Mouse (Mus musculus): ENCODE measurements around the gene Ckap5. TPM values are rescaled to one million over a fixed set of nuclear protein-coding genes. Genes with fewer than 3 reads are reported as not detected.
A peak's percentile ranks its signal among the peaks of the same experiment; 100 is the strongest.
"Not testable (repeated sequence)": the region's sequence is repeated elsewhere in the genome, so short reads cannot be mapped to it uniquely, and the experiment has no call there.

The Ckap5 gene
- total RNA-seq (2021): 10 to 100 TPM; 61.6 to 63.3 TPM
- long read RNA-seq, experiment 1, full-length matches to known transcripts: 24 of 33 reads
- long read RNA-seq, experiment 1, partial matches to known transcripts: 7 of 33 reads
- long read RNA-seq, experiment 1, other reads (novel, unspliced or antisense): 2 of 33 reads
- long read RNA-seq, experiment 2, full-length matches to known transcripts: 26 of 45 reads
- long read RNA-seq, experiment 2, partial matches to known transcripts: 13 of 45 reads
- long read RNA-seq, experiment 2, other reads (novel, unspliced or antisense): 6 of 45 reads

GRCm38 (mm10) chr2:91526294-91527146 is at the start of gene Ckap5:
Gene Ckap5 (plus strand): TSS chr2:91526762.
- peak; percentile 79 to 89 for DNase-seq (ENCODE audit: low spot score in 2 of 2)

DNA sequence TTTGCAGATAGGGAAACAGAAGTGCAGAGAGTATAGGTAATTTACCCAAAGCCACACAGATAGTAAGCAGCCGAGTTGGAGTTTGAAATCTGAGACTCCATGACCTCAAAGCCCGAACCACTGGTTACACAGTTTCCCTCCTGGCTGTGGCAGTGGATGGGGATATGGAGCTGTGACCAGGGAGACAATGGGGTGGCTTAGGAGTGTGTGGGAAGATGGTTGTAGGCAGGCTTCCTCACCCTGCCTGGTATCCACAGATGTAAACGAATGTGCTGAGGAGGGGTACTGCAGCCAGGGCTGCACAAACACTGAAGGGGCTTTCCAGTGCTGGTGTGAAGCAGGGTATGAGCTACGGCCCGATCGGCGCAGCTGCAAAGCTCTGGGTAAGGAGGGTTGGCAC is 49.7 kb upstream of the Ckap5 start:
- DNase-seq (ENCODE audit: low spot score in 2 of 2): no peak

GRCm38 (mm10) chr2:91480399-91480801 is 46.2 kb upstream of the Ckap5 start:
- DNase-seq (ENCODE audit: low spot score in 2 of 2): no peak

- DNase-seq (ENCODE audit: low spot score in 2 of 2): no peak
Measured at GRCm38 (mm10) chr2:91480805-91481514, 45.6 kb upstream of the Ckap5 start.

- DNase-seq (ENCODE audit: low spot score in 2 of 2): no peak
Measured at GRCm38 (mm10) chr2:91484698-91485097, 41.9 kb upstream of the Ckap5 start.

DNA sequence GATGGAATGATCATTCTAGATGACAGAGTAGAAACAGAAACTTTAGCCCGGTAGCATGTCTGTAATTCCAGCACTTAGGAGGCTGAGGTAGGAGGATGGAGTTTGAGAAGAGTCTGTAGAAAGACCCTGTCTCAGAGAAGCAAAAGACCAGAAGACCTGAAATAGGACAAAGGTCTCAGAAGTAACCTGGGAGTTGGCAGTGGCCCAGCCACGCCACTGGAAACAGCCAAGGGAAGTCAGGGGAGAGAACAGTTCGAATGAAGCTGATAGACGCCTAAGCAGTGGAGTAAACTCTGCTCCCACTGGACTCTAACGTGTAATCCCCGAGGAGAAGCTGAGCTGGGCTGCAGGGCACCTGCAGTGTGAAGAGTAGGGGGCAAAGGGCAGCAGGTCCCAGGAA is 41.3 kb upstream of the Ckap5 start:
- DNase-seq (ENCODE audit: low spot score in 2 of 2): no peak

DNA sequence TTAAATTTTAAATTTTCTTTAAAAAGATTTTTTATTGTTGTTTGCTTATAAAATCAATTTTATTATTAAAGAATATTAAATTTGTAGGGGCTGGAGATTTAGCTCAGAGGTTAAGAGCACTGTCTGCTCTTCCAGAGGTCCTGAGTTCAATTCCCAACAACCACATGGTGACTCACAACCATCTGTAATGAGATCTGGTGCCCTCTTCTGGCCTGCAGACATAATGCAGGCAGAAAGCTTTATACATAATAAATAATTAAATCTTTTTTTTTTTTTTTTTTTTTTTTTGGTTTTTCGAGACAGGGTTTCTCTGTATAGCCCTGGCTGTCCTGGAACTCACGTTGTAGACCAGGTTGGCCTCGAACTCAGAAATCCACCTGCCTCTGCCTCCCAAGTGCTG is 39.3 kb upstream of the Ckap5 start:
- DNase-seq (ENCODE audit: low spot score in 2 of 2): not testable (repeated sequence)

DNA sequence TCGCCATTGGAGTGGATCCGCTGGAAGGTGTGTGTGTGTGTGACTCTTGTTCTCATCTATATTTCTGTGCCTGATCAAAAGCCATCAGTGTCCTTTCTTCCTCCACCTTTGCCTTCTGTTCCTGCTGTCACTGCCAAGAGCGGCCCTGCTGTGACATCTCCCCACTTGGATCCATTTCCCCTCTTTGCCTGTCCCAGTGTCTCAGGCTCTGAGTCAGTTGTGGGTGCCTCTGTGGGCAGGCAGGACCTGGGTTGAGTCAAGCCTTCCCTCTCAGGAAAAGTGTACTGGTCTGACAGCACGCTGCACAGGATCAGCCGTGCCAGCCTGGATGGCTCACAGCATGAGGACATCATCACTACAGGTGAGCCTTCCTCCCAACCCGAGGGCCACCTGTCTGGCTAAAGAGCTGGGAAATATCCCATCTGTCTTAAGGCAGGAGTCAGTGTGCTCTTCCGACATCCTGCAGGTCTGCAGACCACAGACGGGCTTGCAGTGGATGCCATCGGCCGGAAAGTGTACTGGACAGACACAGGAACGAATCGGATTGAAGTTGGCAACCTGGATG is 34.4 kb upstream of the Ckap5 start:
- DNase-seq (ENCODE audit: low spot score in 2 of 2): no peak

DNA sequence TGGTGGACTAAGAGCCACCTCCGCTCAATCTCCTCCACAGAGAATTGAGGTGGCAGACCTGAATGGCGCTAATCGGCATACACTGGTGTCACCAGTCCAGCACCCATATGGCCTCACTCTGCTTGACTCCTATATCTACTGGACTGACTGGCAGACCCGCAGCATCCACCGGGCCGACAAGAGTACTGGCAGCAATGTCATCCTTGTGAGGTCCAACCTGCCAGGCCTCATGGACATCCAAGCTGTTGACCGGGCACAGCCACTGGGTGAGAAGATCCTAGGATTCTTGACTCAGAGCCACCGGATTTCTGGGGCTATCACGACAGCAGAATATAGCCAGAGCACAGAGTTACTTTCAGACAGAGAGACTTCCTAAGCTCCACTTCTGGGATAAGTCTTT is 32.6 kb upstream of the Ckap5 start:
- no peak for DNase-seq (ENCODE audit: low spot score in 2 of 2)

DNA sequence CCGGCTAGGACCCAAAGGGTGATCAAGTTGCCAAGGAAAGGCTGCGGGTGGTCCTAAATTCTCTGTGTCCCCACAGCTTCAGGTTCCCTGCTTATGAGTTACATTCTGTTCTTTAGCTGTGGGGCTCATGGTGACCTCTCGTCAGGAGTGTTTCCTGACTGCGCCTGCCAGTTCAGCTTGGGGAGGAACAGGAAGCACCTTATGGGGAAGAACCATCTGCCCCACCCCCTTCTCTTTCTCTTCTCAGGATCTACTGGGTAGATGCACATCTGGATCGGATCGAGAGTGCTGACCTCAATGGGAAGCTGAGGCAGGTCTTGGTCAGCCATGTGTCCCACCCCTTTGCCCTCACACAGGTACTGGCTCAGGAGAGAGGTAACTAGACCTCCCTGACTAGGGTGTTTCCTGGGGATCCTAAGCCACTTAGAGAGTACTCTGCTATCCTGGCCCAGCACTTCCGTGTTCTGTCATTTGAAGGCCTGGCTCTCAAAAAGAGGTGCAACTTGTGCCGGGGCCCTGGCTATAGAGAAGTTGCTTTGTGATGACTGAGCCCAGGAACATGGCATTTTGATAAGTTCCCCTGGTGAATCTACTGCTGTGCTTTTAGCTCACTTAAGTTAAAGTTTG is 28.4 kb upstream of the Ckap5 start:
- DNase-seq (ENCODE audit: low spot score in 2 of 2): no peak

GRCm38 (mm10) chr2:91508076-91508475 is 18.5 kb upstream of the Ckap5 start:
- DNase-seq (ENCODE audit: low spot score in 2 of 2): no peak

- no peak for DNase-seq (ENCODE audit: low spot score in 2 of 2)
Measured at GRCm38 (mm10) chr2:91517186-91517585, 9.4 kb upstream of the Ckap5 start.

GRCm38 (mm10) chr2:91527147-91527486 is 555 bp downstream of the Ckap5 start:
- no peak for DNase-seq (ENCODE audit: low spot score in 2 of 2)

GRCm38 (mm10) chr2:91537588-91538205 is 11.1 kb downstream of the Ckap5 start:
- peak; percentile 55 to 86 for DNase-seq (ENCODE audit: low spot score in 2 of 2)

DNA sequence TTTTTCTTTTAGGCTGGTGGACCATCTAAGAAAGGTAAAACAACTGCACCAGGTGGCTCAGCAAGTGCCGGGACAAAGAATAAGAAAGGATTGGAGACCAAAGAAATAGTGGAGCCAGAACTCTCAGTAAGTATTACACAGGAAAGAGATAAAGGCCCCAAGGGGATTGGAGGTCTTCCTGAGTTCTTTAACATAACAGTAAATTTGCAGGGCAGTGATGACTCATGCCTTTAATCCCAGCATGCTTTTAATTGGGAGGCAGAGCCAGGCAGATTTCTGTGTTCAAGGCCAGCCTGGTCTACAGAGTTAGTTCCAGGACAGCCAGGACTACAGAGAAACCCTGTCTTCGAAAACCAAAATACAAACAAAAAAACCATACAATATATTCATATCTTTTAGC is 41.6 kb downstream of the Ckap5 start:
- no peak for DNase-seq (ENCODE audit: low spot score in 2 of 2)

GRCm38 (mm10) chr2:91580894-91581293 is 54.3 kb downstream of the Ckap5 start:
- no peak for DNase-seq (ENCODE audit: low spot score in 2 of 2)

DNA sequence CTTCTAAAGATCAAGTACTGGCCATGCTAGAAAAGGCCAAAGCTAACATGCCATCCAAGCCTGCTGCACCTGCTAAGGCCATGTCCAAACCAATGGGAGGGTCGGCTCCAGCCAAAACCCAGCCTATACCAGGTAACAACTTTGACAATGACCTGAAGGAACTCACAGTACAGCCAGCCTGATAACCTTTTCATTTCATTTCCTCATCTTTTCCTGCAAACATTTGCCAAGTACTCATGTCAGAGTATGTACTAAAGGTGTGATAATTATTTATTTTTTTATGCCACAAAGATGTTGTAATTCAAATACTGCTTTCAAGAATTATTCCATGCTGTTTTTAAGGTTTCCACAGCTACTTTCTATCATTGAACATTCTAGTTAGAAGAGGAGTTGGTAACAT is 59.7 kb downstream of the Ckap5 start:
- DNase-seq (ENCODE audit: low spot score in 2 of 2): no peak

GRCm38 (mm10) chr2:91600475-91600874 is 73.9 kb downstream of the Ckap5 start:
- DNase-seq (ENCODE audit: low spot score in 2 of 2): no peak

DNA sequence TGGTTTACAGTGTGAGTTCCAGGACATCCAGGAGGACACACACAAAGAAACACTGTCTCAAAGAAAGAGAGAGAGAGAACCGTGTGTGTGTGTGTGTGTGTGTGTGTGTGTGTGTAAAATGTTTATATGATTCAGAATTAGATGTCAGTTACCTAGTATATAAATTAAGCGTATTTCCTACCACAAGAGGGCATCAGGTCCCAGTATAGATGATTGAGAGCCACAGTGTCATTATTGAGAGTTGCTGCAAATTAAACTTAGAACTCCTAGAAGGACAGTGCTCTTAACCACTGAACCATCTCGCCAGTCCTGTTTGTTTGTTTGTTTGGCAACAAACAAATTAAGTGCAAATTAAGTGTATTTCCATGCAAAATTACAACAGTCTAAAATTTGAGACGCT is 75.8 kb downstream of the Ckap5 start:
- no peak for DNase-seq (ENCODE audit: low spot score in 2 of 2)

- not testable (repeated sequence) for DNase-seq (ENCODE audit: low spot score in 2 of 2)
Measured at GRCm38 (mm10) chr2:91609370-91609769, 82.8 kb downstream of the Ckap5 start.

- no peak for DNase-seq (ENCODE audit: low spot score in 2 of 2)
Measured at GRCm38 (mm10) chr2:91622356-91622755, 95.8 kb downstream of the Ckap5 start.

All from gastrocnemius, postnatal 4 days (tissue).